In genomic region chr13:37860789-37861188, GRCm38 (mm10) we compare ENCODE assay signal across 17 mouse cellular contexts.
DNase-seq lines count a peak whose midpoint lies in the region; ATAC-seq and TF ChIP-seq lines count a peak whose summit lies in the region.
"Had no signal": no experiment of that assay in that cellular context is flagged by ENCODE, and none has a peak within 500 bp of the region (broad histone marks: within the 10 kb centered on the region; RNA-seq: fewer than 3 reads in every experiment).

No protein-coding gene starts in this region.

- H3K9ac ChIP-seq in lung, embryonic 14.5 days = no peak overlapping the region
- H3K9ac ChIP-seq in embryonic facial prominence, embryonic 13.5 days = no peak overlapping the region
- H3K9ac ChIP-seq: hindbrain, embryonic 12.5 days; midbrain, embryonic 13.5 days had no signal

- no peak overlapping the region for H3K4me3 ChIP-seq in gastrocnemius, adult 2 months
- H3K4me3 ChIP-seq in lung, embryonic 14.5 days (ENCODE audit: low read depth, low read length) = no peak overlapping the region
- no peak overlapping the region for H3K4me3 ChIP-seq in embryonic facial prominence, embryonic 13.5 days
- H3K4me3 ChIP-seq in small intestine, adult 2 months (ENCODE audit: low read depth, low read length) = no peak overlapping the region
- H3K4me3 ChIP-seq: heart, embryonic 13.5 days; hindbrain, embryonic 12.5 days; midbrain, embryonic 13.5 days had no signal

- peak overlapping the region; percentile 83 for H3K27ac ChIP-seq in gastrocnemius, adult 2 months
- H3K27ac ChIP-seq in lung, embryonic 14.5 days (ENCODE audit: low read depth) = peak overlapping the region; percentile 88; the same call in 1 of the 2 replicates
- peak overlapping the region; percentile 78; the same call in 1 of the 2 replicates for H3K27ac ChIP-seq in embryonic facial prominence, embryonic 13.5 days
- H3K27ac ChIP-seq in small intestine, adult 2 months (ENCODE audit: insufficient read depth, low read depth, low read length) = 0 out of 2 replicates have a peak overlapping the region, but pooled peaks have one; percentile 26
- H3K27ac ChIP-seq: midbrain, embryonic 13.5 days had no signal

- TF ChIP-seq POLR2A in small intestine, adult 2 months (IDR thresholded peaks at IDR 0.05; ENCODE audit: low read depth, low read length) = no peak

- DNase-seq in gastrocnemius, adult 2 months = no peak
- DNase-seq in gastrocnemius, postnatal 10 days = no peak
- no peak for DNase-seq in lung, embryonic 14.5 days
- no peak for DNase-seq in lung, postnatal 14 days
- no peak for DNase-seq in right cerebral cortex, postnatal 14 days
- no peak for DNase-seq in left cerebral cortex, postnatal 36 days (ENCODE audit: low spot score in 2 of 2)
- DNase-seq: adrenal gland, postnatal 36 days; gastrocnemius, postnatal 36 days; kidney, adult 8-10 months; layer of hippocampus, adult 9-11 months; lung, postnatal 36 days; right cerebral cortex, postnatal 25 days had no signal

- no peak for TF ChIP-seq CTCF in gastrocnemius, adult 2 months (IDR thresholded peaks at IDR 0.05)
- TF ChIP-seq CTCF in lung, embryonic 14.5 days (IDR thresholded peaks at IDR 0.05; ENCODE audit: low read depth) = no peak
- TF ChIP-seq CTCF in small intestine, adult 2 months (IDR thresholded peaks at IDR 0.05; ENCODE audit: extremely low read depth, insufficient read length, insufficient replicate concordance, low read depth, low read length) = no peak

- no peaks in the 10 kb centered on the region for H3K27me3 ChIP-seq in lung, embryonic 14.5 days (ENCODE audit: insufficient read depth, low read length)
- H3K27me3 ChIP-seq in embryonic facial prominence, embryonic 13.5 days = no peaks in the 10 kb centered on the region
- no peaks in the 10 kb centered on the region for H3K27me3 ChIP-seq in small intestine, adult 2 months (ENCODE audit: control insufficient read depth, insufficient read depth, low read length)
- H3K27me3 ChIP-seq: heart, embryonic 13.5 days; hindbrain, embryonic 12.5 days had no signal

- WGBS in lung, embryonic 14.5 days = 70% methylated on average over 3 of the region's 3 CpGs
- WGBS in embryonic facial prominence, embryonic 13.5 days = 77% methylated on average over 3 of the region's 3 CpGs
- 39% methylated on average over 3 of the region's 3 CpGs for WGBS in small intestine, adult 2 months

- intact Hi-C loops in gastrocnemius, adult 2 months (cut with DNase I) = no loop called here
- intact Hi-C loops in left cerebral cortex, postnatal 36 days (cut with DNase I) = no loop called here

- no peak for ATAC-seq in lung, embryonic 14.5 days (ENCODE audit: insufficient read depth)
- ATAC-seq in embryonic facial prominence, embryonic 13.5 days (ENCODE audit: insufficient number of reproducible peaks, insufficient read depth, low FRiP score, low TSS enrichment, low read depth) = no peak
- ATAC-seq: midbrain, embryonic 13.5 days had no signal

- H3K4me1 ChIP-seq in lung, embryonic 14.5 days (ENCODE audit: insufficient read depth) = peaks cover 48% of the 10 kb centered on the region
- H3K4me1 ChIP-seq in embryonic facial prominence, embryonic 13.5 days = peaks cover 52% of the 10 kb centered on the region
- H3K4me1 ChIP-seq in small intestine, adult 2 months (ENCODE audit: control insufficient read depth, insufficient read depth, insufficient read length, low read length) = peaks cover 12% of the 10 kb centered on the region

- no peaks in the 10 kb centered on the region for H3K9me3 ChIP-seq in lung, embryonic 14.5 days (ENCODE audit: low read depth, low read length)
- no peaks in the 10 kb centered on the region for H3K9me3 ChIP-seq in embryonic facial prominence, embryonic 13.5 days
- H3K9me3 ChIP-seq: heart, embryonic 13.5 days; hindbrain, embryonic 12.5 days; midbrain, embryonic 13.5 days had no signal

- no peaks in the 10 kb centered on the region for H3K36me3 ChIP-seq in lung, embryonic 14.5 days (ENCODE audit: insufficient read depth)
- H3K36me3 ChIP-seq in embryonic facial prominence, embryonic 13.5 days = peaks cover 3% of the 10 kb centered on the region; the same call in 1 of the 2 replicates
- 0 out of 2 replicates have a peak, but pooled peaks cover 2% of the 10 kb centered on the region for H3K36me3 ChIP-seq in small intestine, adult 2 months (ENCODE audit: control insufficient read depth, insufficient read depth, low read length)
- H3K36me3 ChIP-seq: hindbrain, embryonic 12.5 days; midbrain, embryonic 13.5 days had no signal

- no peak overlapping the region for H3K4me2 ChIP-seq in lung, embryonic 14.5 days
- H3K4me2 ChIP-seq in embryonic facial prominence, embryonic 13.5 days = no peak overlapping the region
- H3K4me2 ChIP-seq: heart, embryonic 13.5 days; hindbrain, embryonic 12.5 days; midbrain, embryonic 13.5 days had no signal

Comparison
In these comparisons a context has a peak if more than half of its experiments do, and no peak if none do; other contexts are left out.
1. H3K27ac ChIP-seq: peak in every context shown above with its lines; median percentile 88 in lung, embryonic 14.5 days; 83 in gastrocnemius, adult 2 months; 78 in embryonic facial prominence, embryonic 13.5 days; 26 in small intestine, adult 2 months.